Comparison of ENCODE assay signal across 8 mouse cellular contexts in the genomic region with DNA sequence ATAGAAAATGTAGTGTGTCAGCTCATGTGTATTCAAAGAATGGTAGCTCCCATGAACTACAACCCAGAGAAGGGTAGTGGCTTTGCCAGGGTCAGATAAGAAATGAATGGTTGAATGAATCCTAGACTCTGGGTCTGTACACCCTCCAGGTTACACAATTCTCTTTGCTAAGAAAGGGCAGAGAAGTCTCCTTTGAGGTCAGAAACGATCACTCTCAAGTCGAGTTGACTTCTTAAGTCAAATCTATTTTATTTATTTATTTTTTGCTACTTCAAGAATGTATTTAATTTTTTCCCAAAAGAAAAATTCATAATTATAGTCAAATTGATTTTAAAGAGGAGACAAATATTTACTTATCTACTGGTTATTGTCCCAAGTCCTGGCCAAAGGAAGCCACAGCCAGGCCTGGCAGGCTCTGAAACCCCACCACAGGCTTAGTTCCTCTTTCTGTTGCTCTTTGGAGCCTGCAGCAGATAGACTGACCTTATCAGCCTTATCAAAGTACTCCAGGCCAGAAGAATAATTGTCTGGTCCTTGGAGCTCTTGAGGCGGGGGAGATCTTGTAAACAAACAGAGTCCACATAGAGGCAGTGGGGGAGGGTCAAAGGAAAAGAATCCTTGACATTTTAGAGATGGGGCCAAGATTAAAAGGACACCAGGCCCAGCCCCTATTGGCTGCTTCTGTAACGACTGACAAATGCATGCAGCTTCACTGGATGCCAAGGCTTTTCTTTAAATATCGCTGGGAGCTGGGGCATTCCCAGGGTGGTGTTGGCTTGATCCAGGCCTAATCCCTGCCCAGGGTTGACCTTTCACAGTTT.
A peak's percentile ranks its signal among the peaks of the same experiment; 100 is the strongest.
DNase-seq lines count a peak whose midpoint lies in the region; TF ChIP-seq lines count a peak whose summit lies in the region.

No protein-coding gene starts in this region.

- WGBS in heart, adult 2 months: 40% methylated on average over 5 of the region's 5 CpGs

- H3K79me2 ChIP-seq in heart, adult 2 months (replicated peaks; ENCODE audit: control insufficient read depth, insufficient read depth, low read length): no peaks in the 10 kb centered on the region

- intact Hi-C loops in heart, adult 2 months (cut with DNase I): loop anchor here (5.0 kb wide), 1 partner anchor 231 kb away; no protein-coding TSS in a partner anchor
- intact Hi-C loops in heart, postnatal 14 days (cut with DNase I): no loop called here

- no peak overlapping the region for H3K9ac ChIP-seq in heart, adult 2 months (ENCODE audit: low read depth, low read length)

- H3K4me3 ChIP-seq in heart, adult 2 months: no peak overlapping the region

- peak overlapping the region; percentile 15 for H3K27ac ChIP-seq in heart, adult 2 months

- peak; percentile 15; the same call in 1 of the 2 replicates for TF ChIP-seq CTCF in heart, adult 2 months (IDR thresholded peaks at IDR 0.05)

- peaks cover 5% of the 10 kb centered on the region for H3K36me3 ChIP-seq in heart, adult 2 months (ENCODE audit: control insufficient read depth, insufficient read depth, low read length)

- no peak for TF ChIP-seq EP300 in heart, adult 2 months (IDR thresholded peaks at IDR 0.05; ENCODE audit: insufficient read depth, low read depth, low read length)

- no peak for TF ChIP-seq POLR2A in heart, adult 2 months (IDR thresholded peaks at IDR 0.05; ENCODE audit: insufficient read depth, low read depth, low read length)

- H3K27me3 ChIP-seq in heart, adult 2 months (ENCODE audit: control insufficient read depth, insufficient read depth, low read length): no peaks in the 10 kb centered on the region

- peak in 1 of 2 experiments; percentile 51 for DNase-seq in heart, adult 2 months
- DNase-seq in heart, postnatal 14 days: no peak
- peak; percentile 75 for DNase-seq in c-Kit-positive CD71-positive TER-119-negative erythroid progenitor cells, embryonic 14.5 days (ENCODE audit: low read depth)
- DNase-seq in liver: peak; percentile 72
- peak; percentile 81 for DNase-seq in skeletal muscle tissue, adult 2 months (ENCODE audit: low read depth, low spot score)
- DNase-seq in left cerebral cortex, adult 11 months (ENCODE audit: low spot score): no peak
- no peak for DNase-seq in cerebellum, postnatal 4 days (ENCODE audit: low spot score in 2 of 2)
- no peak for DNase-seq in right cerebral cortex, adult 2 months (ENCODE audit: low spot score in 2 of 2)

- H3K4me1 ChIP-seq in heart, adult 2 months (ENCODE audit: control insufficient read depth, insufficient read depth, low read length): peaks cover 38% of the 10 kb centered on the region

Comparison
In these comparisons a context has a peak if more than half of its experiments do, and no peak if none do; other contexts are left out.
1. DNase-seq: peak in c-Kit-positive CD71-positive TER-119-negative erythroid progenitor cells, embryonic 14.5 days (single experiment), liver (single experiment) and skeletal muscle tissue, adult 2 months (single experiment); none in heart, postnatal 14 days (0 of 2), left cerebral cortex, adult 11 months (single experiment), cerebellum, postnatal 4 days (0 of 2) and right cerebral cortex, adult 2 months (0 of 2).